Mouse (Mus musculus) olfactory bulb, adult 2 months (tissue): ENCODE measurements around the gene Mrps12. TPM values are rescaled to one million over a fixed set of nuclear protein-coding genes. Genes with fewer than 3 reads are reported as not detected.

Experiments used
- H3K27ac ChIP-seq: fragments of 200-500 bp; 2 replicates; pipeline ENCODE4 v1.5.1; 2012; ENCODE audit warnings: low read depth, low read length; ENCODE audit not compliant: insufficient read depth
- H3K4me1 ChIP-seq: fragments of 200-500 bp; 2 replicates; pipeline ENCODE4 v1.6.1; 2012; ENCODE audit warnings: low read length; ENCODE audit not compliant: control insufficient read depth, insufficient read depth
- H3K4me3 ChIP-seq: fragments of 200-500 bp; 2 replicates; pipeline ENCODE4 v1.5.1; 2012; ENCODE audit warnings: mild to moderate bottlenecking, low read depth, low read length, moderate library complexity; ENCODE audit not compliant: insufficient read depth
- CTCF ChIP-seq: fragments of 200-500 bp; IDR thresholded peaks from 2 replicates; pipeline ENCODE4 v1.5.1; 2012; ENCODE audit warnings: low read depth, mild to moderate bottlenecking, low read length, moderate library complexity; ENCODE audit not compliant: insufficient read depth
- POLR2A ChIP-seq: fragments of 200-500 bp; IDR thresholded peaks from 2 replicates; pipeline ENCODE4 v1.6.1; 2012; ENCODE audit warnings: mild to moderate bottlenecking, low read depth, low read length, moderate library complexity; ENCODE audit not compliant: insufficient read depth
- WGBS: fragments of 180-500 bp; shearing (Covaris S2); methylation state at CpG from one replicate; pipeline ENCODE4 v1.1.7; 2018; 5-methylcytosine and 5-hydroxymethylcytosine counted together
- polyA plus RNA-seq: library from polyadenylated mRNA; stranded (reverse); fragments of >200 nt; gene quantifications from 2 replicates; pipeline ENCODE4 v1.2.4, GENCODE M21; 2012; ENCODE audit warnings: low replicate concordance; ENCODE audit not compliant: missing spikeins, insufficient read depth, insufficient read length

Mrps12 gene
- polyA plus RNA-seq, 1 experiment = not detected

DNA sequence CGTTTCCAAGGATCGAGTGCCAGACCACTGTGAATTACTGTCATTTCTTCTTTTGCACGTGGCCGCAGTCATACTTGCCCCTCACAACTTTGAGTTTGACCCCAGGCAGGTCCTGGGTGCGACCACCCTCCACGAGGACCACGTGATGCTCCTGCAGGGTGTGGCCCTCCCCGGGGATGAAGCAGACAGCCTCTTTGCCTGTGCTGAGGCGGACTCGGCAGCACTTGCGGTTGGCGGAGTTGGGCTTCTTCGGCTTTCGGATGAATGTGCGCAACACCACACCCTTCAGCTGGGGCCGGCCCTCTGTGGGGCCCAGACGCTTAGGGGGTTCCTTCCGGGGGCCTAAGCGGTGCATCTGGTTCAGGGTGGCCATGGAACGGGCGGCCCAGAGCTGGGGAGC, 1.8 kb downstream of the Mrps12 start:
- WGBS = 95% methylated on average over 21 of the region's 21 CpGs
- Histone ChIP-seq H3K27ac (no peak overlapping the region), H3K4me1 (peaks cover 9% of the 10 kb centered on the region; the same call in 1 of the 2 replicates), H3K4me3 (no peak overlapping the region)
- TF ChIP-seq CTCF (no peak), POLR2A (no peak)

DNA sequence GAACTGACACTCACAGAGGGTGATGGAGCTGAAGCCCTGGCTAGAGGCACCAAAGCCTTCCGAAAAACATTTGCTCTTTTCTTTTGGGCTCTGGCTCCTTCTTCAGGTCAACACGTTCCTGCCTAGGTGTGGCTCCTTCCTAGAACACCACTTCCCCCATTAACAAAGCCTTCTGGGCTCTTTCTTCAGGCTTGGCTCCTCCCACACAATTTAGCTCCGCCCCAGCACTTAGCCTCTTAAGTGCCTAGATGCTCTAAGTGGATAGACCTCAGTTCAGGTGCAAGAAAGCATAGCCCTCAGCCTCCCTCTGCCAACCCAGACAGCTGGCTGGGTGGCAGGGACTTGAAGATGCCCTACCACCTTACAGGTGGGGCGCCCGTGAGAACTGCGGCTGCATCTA, 5.9 kb downstream of the Mrps12 start:
- TF ChIP-seq CTCF (no peak), POLR2A (no peak)
- WGBS = 84% methylated on average over 6 of the region's 6 CpGs
- Histone ChIP-seq H3K4me3 (no peak overlapping the region), H3K27ac (no peak overlapping the region), H3K4me1 (peaks cover 21% of the 10 kb centered on the region)

GRCm38 (mm10) chr7:28733211-28733610, 8.4 kb downstream of the Mrps12 start:
- TF ChIP-seq POLR2A (no peak), CTCF (no peak)
- H3K4me3 ChIP-seq = peak overlapping the region; percentile 44
- 12% methylated on average over 11 of the region's 11 CpGs for WGBS
- no peak overlapping the region for H3K27ac ChIP-seq
- H3K4me1 ChIP-seq = peaks cover 12% of the 10 kb centered on the region

DNA sequence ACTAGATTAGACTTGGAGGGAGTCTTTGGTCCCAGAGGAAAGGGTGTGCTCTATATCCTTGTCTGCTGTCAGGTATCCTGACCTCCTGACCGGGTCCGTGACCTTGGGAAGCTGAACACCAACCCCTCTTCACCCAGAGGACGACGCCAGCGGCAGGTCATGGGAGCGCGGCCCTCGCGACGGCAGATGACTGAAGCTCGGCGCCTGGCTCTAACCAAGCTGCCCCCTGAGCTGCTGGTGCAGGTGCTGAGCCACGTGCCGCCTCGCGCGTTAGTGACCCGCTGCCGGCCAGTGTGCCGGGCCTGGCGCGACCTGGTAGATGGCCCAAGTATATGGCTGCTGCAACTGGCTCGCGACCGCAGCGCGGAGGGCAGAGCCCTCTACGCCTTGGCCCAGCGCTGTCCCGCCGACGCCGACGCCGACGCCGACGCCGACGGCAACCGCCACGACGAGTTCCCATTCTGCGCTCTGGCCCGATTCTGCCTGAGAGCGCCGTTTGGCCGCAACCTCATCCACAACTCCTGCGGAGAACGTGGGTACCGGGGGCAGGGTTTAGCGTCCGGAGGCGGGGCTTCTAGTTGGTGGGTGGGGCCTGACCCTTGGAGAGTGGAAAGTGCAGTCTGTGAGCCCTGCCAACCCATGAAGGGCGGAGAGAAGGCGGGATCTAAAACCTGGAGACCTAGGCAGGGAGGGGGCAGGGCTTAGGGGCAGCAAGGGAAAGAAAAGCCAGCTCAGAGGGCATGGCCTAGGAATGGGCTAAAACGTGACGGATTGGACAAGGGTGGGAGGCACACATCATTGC, 9.1 kb downstream of the Mrps12 start:
- no peak overlapping the region for H3K27ac ChIP-seq
- peaks cover 14% of the 10 kb centered on the region for H3K4me1 ChIP-seq
- 5% methylated on average over 58 of the region's 58 CpGs for WGBS
- TF ChIP-seq CTCF (no peak), POLR2A (0 out of 2 replicates have a peak, but pooled peaks have one; percentile 20)
- peak overlapping the region; percentile 44 for H3K4me3 ChIP-seq

DNA sequence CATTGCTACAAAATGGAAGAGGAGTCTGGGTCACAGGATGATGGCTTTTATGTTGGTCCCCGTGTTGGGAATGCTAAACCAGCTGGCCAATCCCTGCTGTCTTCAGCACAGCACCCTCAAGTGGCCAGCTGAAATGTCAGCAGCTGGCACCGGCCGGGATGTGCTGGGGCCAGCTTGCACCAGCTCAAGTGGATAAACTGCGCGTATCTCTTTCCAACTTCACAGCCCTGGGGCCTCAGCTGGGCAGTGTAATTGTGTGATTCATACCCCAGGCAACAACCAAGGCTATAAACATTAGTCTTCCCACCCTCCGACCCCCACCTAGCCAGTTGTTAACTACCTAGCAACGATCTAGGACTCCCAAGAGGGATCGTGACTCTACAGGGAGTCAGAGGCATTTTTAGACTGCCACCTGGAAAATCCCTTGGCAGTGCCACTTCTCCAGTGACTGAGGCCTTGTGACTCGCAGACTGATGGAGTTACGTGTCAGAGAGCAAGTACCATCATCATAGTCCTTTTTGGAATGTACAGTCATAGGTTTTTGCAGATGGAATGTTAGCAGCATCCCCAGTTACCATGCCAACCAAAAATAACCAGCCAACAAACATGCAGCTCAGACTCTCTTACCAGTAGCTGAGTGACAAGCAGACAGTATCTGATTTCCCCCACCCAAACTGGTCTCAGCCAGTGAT, 13.8 kb downstream of the Mrps12 start:
- H3K4me1 ChIP-seq = peaks cover 12% of the 10 kb centered on the region
- TF ChIP-seq CTCF (no peak), POLR2A (no peak)
- H3K4me3 ChIP-seq = no peak overlapping the region
- WGBS = 42% methylated on average over 10 of the region's 10 CpGs
- H3K27ac ChIP-seq = no peak overlapping the region

DNA sequence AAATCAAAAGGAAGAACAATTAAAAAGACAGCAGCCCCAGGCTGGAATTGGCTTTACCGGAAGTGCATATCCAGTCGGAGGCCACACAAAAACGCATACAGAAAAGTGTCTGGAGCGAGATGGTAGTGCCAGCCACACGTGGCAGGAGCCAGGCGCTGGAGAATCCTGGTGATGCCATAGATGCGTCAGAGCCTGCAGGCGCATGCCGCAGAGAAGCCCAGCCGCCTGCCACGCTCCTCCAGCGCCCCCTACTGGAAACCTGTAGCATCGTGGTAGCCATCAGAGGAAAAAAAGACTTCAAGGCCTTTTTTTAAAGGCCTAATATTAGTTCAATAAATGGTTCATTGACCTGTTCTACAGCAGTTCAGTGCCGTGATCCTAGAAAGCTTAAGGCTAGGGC, 15.0 kb downstream of the Mrps12 start:
- TF ChIP-seq CTCF (peak; percentile 85), POLR2A (no peak)
- WGBS = 3% methylated on average over 14 of the region's 14 CpGs
- H3K4me3 ChIP-seq = 0 out of 2 replicates have a peak overlapping the region, but pooled peaks have one; percentile 7
- peaks cover 6% of the 10 kb centered on the region for H3K4me1 ChIP-seq
- H3K27ac ChIP-seq = no peak overlapping the region

- no peak overlapping the region for H3K27ac ChIP-seq
- H3K4me1 ChIP-seq = peaks cover 6% of the 10 kb centered on the region
- WGBS = 97% methylated on average over 2 of the region's 2 CpGs
- H3K4me3 ChIP-seq = no peak overlapping the region
- TF ChIP-seq CTCF (no peak), POLR2A (no peak)
Observed at GRCm38 (mm10) chr7:28724613-28725012, 17.0 kb downstream of the Mrps12 start.

DNA sequence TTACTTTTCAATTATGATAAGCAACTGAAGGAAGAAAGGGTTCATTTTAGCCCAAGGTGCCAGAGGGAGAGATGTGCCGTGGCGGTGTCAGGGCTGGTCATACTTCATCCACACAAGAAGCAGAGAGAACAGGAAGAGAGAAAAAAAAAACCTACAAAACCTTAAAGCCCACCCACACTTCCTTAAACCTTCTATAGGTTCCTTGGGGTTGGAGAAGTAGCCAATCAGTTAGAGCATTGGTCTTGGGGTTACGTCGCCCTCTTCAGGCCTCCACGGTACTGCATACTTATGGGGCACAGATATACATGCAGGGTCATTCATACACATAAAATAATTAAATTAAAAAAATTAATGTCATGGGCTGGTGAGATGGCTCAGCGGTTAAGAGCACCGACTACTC, 19.5 kb downstream of the Mrps12 start:
- no peak overlapping the region for H3K27ac ChIP-seq
- H3K4me3 ChIP-seq = no peak overlapping the region
- WGBS = 93% methylated on average over 7 of the region's 7 CpGs
- H3K4me1 ChIP-seq = peaks cover 2% of the 10 kb centered on the region; the same call in 1 of the 2 replicates
- no peak for TF ChIP-seq POLR2A
- no peak for TF ChIP-seq CTCF
